Mouse (Mus musculus) neural tube, embryonic 13.5 days (tissue): ENCODE measurements around the gene Dmtf1. TPM values are rescaled to one million over a fixed set of nuclear protein-coding genes. Genes with fewer than 3 reads are reported as not detected.

Source experiments
- ATAC-seq: fragments of 200-750 bp; cut with Nextera tagmentation; 2 replicates; pipeline ENCODE4 v1.8.0; 2017; ENCODE audit warnings: low read depth, mild to moderate bottlenecking, moderate TSS enrichment, moderate library complexity
- H3K27ac ChIP-seq: fragments of 300-500 bp; sonication (generic); replicated peaks from 2 replicates; pipeline ENCODE4 v1.5.1; 2015; ENCODE audit warnings: moderate library complexity, mild to moderate bottlenecking, inconsistent platforms
- H3K27me3 ChIP-seq: fragments of 300-500 bp; sonication (generic); 2 replicates; pipeline ENCODE4 v1.6.1; 2015; ENCODE audit warnings: mild to moderate bottlenecking, inconsistent platforms
- H3K36me3 ChIP-seq: fragments of 300-500 bp; sonication (generic); 2 replicates; pipeline ENCODE4 v1.6.1; 2015; ENCODE audit warnings: mild to moderate bottlenecking, inconsistent platforms
- H3K4me1 ChIP-seq: fragments of 300-500 bp; sonication (generic); replicated peaks from 2 replicates; pipeline ENCODE4 v1.6.1; 2015; ENCODE audit warnings: inconsistent platforms
- H3K4me2 ChIP-seq: fragments of 300-500 bp; sonication (generic); 2 replicates; pipeline ENCODE4 v1.6.1; 2015; ENCODE audit warnings: inconsistent platforms, mild to moderate bottlenecking, moderate library complexity
- H3K4me3 ChIP-seq: fragments of 300-500 bp; sonication (generic); 2 replicates; pipeline ENCODE4 v1.5.1; 2015; ENCODE audit warnings: mild to moderate bottlenecking, inconsistent platforms
- H3K9ac ChIP-seq: fragments of 300-500 bp; sonication (generic); 2 replicates; pipeline ENCODE4 v1.6.1; 2015; ENCODE audit warnings: moderate library complexity, mild to moderate bottlenecking, inconsistent platforms
- H3K9me3 ChIP-seq: fragments of 300-500 bp; sonication (generic); 2 replicates; pipeline ENCODE4 v1.6.1; 2016; ENCODE audit warnings: inconsistent platforms
- WGBS: fragments of 180-500 bp; shearing (Covaris S2); methylation state at CpG from one replicate; pipeline ENCODE4 v1.1.7; 2015; 5-methylcytosine and 5-hydroxymethylcytosine counted together
- polyA plus RNA-seq: library from polyadenylated mRNA; unstranded; fragments of >200 nt; fragmentation: Nextera tagmentation; extraction: Ambion mirVana; gene quantifications from 2 replicates; pipeline ENCODE4 v1.2.1, GENCODE M21; 2015

Dmtf1 gene
- polyA plus RNA-seq, 1 experiment from 2014 or later, result 60.7 TPM

GRCm38 (mm10) chr5:9142376-9142775, 19.2 kb downstream of the Dmtf1 start:
- Histone ChIP-seq H3K4me2 (no peak overlapping the region), H3K4me1 (no peaks in the 10 kb centered on the region), H3K27ac (no peak overlapping the region), H3K9ac (no peak overlapping the region), H3K36me3 (peaks cover 59% of the 10 kb centered on the region), H3K4me3 (no peak overlapping the region), H3K27me3 (no peaks in the 10 kb centered on the region), H3K9me3 (no peaks in the 10 kb centered on the region)
- ATAC-seq, result no peak
- 93% methylated on average over 6 of the region's 6 CpGs for WGBS

GRCm38 (mm10) chr5:9140724-9141123, 20.9 kb downstream of the Dmtf1 start:
- H3K27ac ChIP-seq, result no peak overlapping the region
- H3K9ac ChIP-seq, result no peak overlapping the region
- ATAC-seq, result no peak
- no peaks in the 10 kb centered on the region for H3K4me1 ChIP-seq
- no peak overlapping the region for H3K4me2 ChIP-seq
- H3K36me3 ChIP-seq, result peaks cover 65% of the 10 kb centered on the region
- no peaks in the 10 kb centered on the region for H3K9me3 ChIP-seq
- WGBS, result 94% methylated on average over 8 of the region's 8 CpGs
- H3K4me3 ChIP-seq, result no peak overlapping the region
- H3K27me3 ChIP-seq, result no peaks in the 10 kb centered on the region

GRCm38 (mm10) chr5:9135588-9135987, 26.0 kb downstream of the Dmtf1 start:
- Histone ChIP-seq H3K9ac (no peak overlapping the region), H3K36me3 (peaks cover 56% of the 10 kb centered on the region), H3K4me1 (no peaks in the 10 kb centered on the region), H3K27ac (no peak overlapping the region), H3K4me3 (no peak overlapping the region), H3K9me3 (no peaks in the 10 kb centered on the region), H3K27me3 (no peaks in the 10 kb centered on the region), H3K4me2 (no peak overlapping the region)
- 91% methylated on average over 3 of the region's 3 CpGs for WGBS
- no peak for ATAC-seq

GRCm38 (mm10) chr5:9131786-9132185, 29.8 kb downstream of the Dmtf1 start:
- 84% methylated on average over 7 of the region's 7 CpGs for WGBS
- Histone ChIP-seq H3K27me3 (no peaks in the 10 kb centered on the region), H3K4me1 (no peaks in the 10 kb centered on the region), H3K9me3 (no peaks in the 10 kb centered on the region), H3K4me2 (no peak overlapping the region), H3K27ac (no peak overlapping the region), H3K4me3 (no peak overlapping the region), H3K36me3 (peaks cover 65% of the 10 kb centered on the region), H3K9ac (no peak overlapping the region)
- ATAC-seq, result no peak

- 92% methylated on average over 12 of the region's 12 CpGs for WGBS
- Histone ChIP-seq H3K9me3 (no peaks in the 10 kb centered on the region), H3K27me3 (no peaks in the 10 kb centered on the region), H3K27ac (no peak overlapping the region), H3K4me3 (no peak overlapping the region), H3K9ac (no peak overlapping the region), H3K4me2 (no peak overlapping the region), H3K4me1 (no peaks in the 10 kb centered on the region), H3K36me3 (peaks cover 67% of the 10 kb centered on the region)
- no peak for ATAC-seq
These were observed 33.0 kb downstream of the Dmtf1 start for GRCm38 (mm10) chr5:9128566-9128965.

- Histone ChIP-seq H3K4me1 (no peaks in the 10 kb centered on the region), H3K27me3 (no peaks in the 10 kb centered on the region), H3K9ac (no peak overlapping the region), H3K27ac (no peak overlapping the region), H3K9me3 (no peaks in the 10 kb centered on the region), H3K4me3 (no peak overlapping the region), H3K4me2 (no peak overlapping the region), H3K36me3 (peaks cover 86% of the 10 kb centered on the region)
- WGBS, result 84% methylated on average over 2 of the region's 2 CpGs
- no peak for ATAC-seq
These were observed 37.4 kb downstream of the Dmtf1 start for GRCm38 (mm10) chr5:9124134-9124533.

- Histone ChIP-seq H3K4me1 (peaks cover 7% of the 10 kb centered on the region; the same call in 1 of the 2 replicates), H3K36me3 (peaks cover 25% of the 10 kb centered on the region), H3K27ac (no peak overlapping the region), H3K9ac (no peak overlapping the region), H3K27me3 (no peaks in the 10 kb centered on the region), H3K9me3 (no peaks in the 10 kb centered on the region), H3K4me2 (no peak overlapping the region), H3K4me3 (no peak overlapping the region)
- no peak for ATAC-seq
- whole genome bisulfite sequencing, result 45% methylated on average over 6 of the region's 6 CpGs
These were observed 47.4 kb downstream of the Dmtf1 start for GRCm38 (mm10) chr5:9114162-9114561.

GRCm38 (mm10) chr5:9111759-9112158, 49.8 kb downstream of the Dmtf1 start:
- Histone ChIP-seq H3K27ac (no peak overlapping the region), H3K36me3 (peaks cover 6% of the 10 kb centered on the region; the same call in 1 of the 2 replicates), H3K4me2 (no peak overlapping the region), H3K4me3 (no peak overlapping the region), H3K9me3 (no peaks in the 10 kb centered on the region), H3K9ac (no peak overlapping the region), H3K27me3 (no peaks in the 10 kb centered on the region), H3K4me1 (peaks cover 7% of the 10 kb centered on the region; the same call in 1 of the 2 replicates)
- peak; percentile 74 for ATAC-seq
- 20% methylated on average over 5 of the region's 5 CpGs for WGBS

- H3K27me3 ChIP-seq, result no peaks in the 10 kb centered on the region
- no peak overlapping the region for H3K4me3 ChIP-seq
- H3K9ac ChIP-seq, result no peak overlapping the region
- ATAC-seq, result no peak
- 57% methylated on average over 2 of the region's 2 CpGs for WGBS
- H3K4me1 ChIP-seq, result peaks cover 7% of the 10 kb centered on the region; the same call in 1 of the 2 replicates
- H3K4me2 ChIP-seq, result no peak overlapping the region
- H3K36me3 ChIP-seq, result peaks cover 3% of the 10 kb centered on the region; the same call in 1 of the 2 replicates
- H3K27ac ChIP-seq, result no peak overlapping the region
- H3K9me3 ChIP-seq, result no peaks in the 10 kb centered on the region
These were observed 50.3 kb downstream of the Dmtf1 start for GRCm38 (mm10) chr5:9111285-9111684.

- Histone ChIP-seq H3K36me3 (no peaks in the 10 kb centered on the region), H3K4me2 (no peak overlapping the region), H3K9ac (no peak overlapping the region), H3K4me1 (peaks cover 5% of the 10 kb centered on the region; the same call in 1 of the 2 replicates), H3K9me3 (no peaks in the 10 kb centered on the region), H3K27ac (no peak overlapping the region), H3K27me3 (no peaks in the 10 kb centered on the region), H3K4me3 (no peak overlapping the region)
- no peak for ATAC-seq
These were observed 52.0 kb downstream of the Dmtf1 start for GRCm38 (mm10) chr5:9109582-9109981.

- no peaks in the 10 kb centered on the region for H3K9me3 ChIP-seq
- H3K9ac ChIP-seq, result no peak overlapping the region
- WGBS, result 81% methylated on average over 5 of the region's 5 CpGs
- no peaks in the 10 kb centered on the region for H3K36me3 ChIP-seq
- H3K4me3 ChIP-seq, result no peak overlapping the region
- H3K4me2 ChIP-seq, result no peak overlapping the region
- ATAC-seq, result no peak
- no peak overlapping the region for H3K27ac ChIP-seq
- no peaks in the 10 kb centered on the region for H3K27me3 ChIP-seq
- H3K4me1 ChIP-seq, result no peaks in the 10 kb centered on the region
These were observed 53.1 kb downstream of the Dmtf1 start for GRCm38 (mm10) chr5:9108490-9108889.

GRCm38 (mm10) chr5:9107296-9108089, 54.1 kb downstream of the Dmtf1 start:
- Histone ChIP-seq H3K27me3 (no peaks in the 10 kb centered on the region), H3K36me3 (no peaks in the 10 kb centered on the region), H3K27ac (no peak overlapping the region), H3K9ac (no peak overlapping the region), H3K4me2 (no peak overlapping the region), H3K4me1 (no peaks in the 10 kb centered on the region), H3K4me3 (no peak overlapping the region), H3K9me3 (no peaks in the 10 kb centered on the region)
- 88% methylated on average over 8 of the region's 8 CpGs for WGBS
- no peak for ATAC-seq

GRCm38 (mm10) chr5:9106806-9107205, 54.8 kb downstream of the Dmtf1 start:
- H3K27me3 ChIP-seq, result 0 out of 2 replicates have a peak, but pooled peaks cover 4% of the 10 kb centered on the region
- ATAC-seq, result no peak
- no peak overlapping the region for H3K4me2 ChIP-seq
- WGBS, result 93% methylated on average over 6 of the region's 6 CpGs
- H3K9ac ChIP-seq, result no peak overlapping the region
- H3K4me1 ChIP-seq, result peaks cover under 1% of the 10 kb centered on the region
- no peak overlapping the region for H3K4me3 ChIP-seq
- H3K27ac ChIP-seq, result no peak overlapping the region
- H3K36me3 ChIP-seq, result no peaks in the 10 kb centered on the region
- H3K9me3 ChIP-seq, result no peaks in the 10 kb centered on the region
